Mouse (Mus musculus) monocyte, adult 5-6 weeks (primary cell): ENCODE results near the gene Vps54. TPM values are rescaled to one million over a fixed set of nuclear protein-coding genes. Genes with fewer than 3 reads are reported as not detected.
"Not testable (repeated sequence)": the region's sequence is repeated elsewhere in the genome, so short reads cannot be mapped to it uniquely, and the experiment has no call there.

Experiments used
- ATAC-seq: fragments of 153-309, 156-312 bp; replicated peaks from 2 replicates; pipeline ENCODE4 v1.8.0; 2017; ENCODE audit warnings: mild to moderate bottlenecking; ENCODE audit not compliant: low TSS enrichment, insufficient number of reproducible peaks, severe bottlenecking, poor library complexity, low FRiP score
- total RNA-seq: library from RNA; stranded (forward); fragments of 200-1000, 200-491, 200-594 nt; gene quantifications from 3 replicates; pipeline ENCODE4 v1.2.3, GENCODE M21; 2017

Gene Vps54
- total RNA-seq, result 93.6 to 161 TPM (median 107 TPM) in 3 replicates

- ATAC-seq, result peak; percentile 33; the same call in 1 of the 2 replicates
These were observed at the start of gene Vps54 for GRCm38 (mm10) chr11:21239021-21239661. Vps54 (plus strand) TSS chr11:21239281.

GRCm38 (mm10) chr11:21191821-21192220, 47.3 kb upstream of the Vps54 start:
- ATAC-seq, result not testable (repeated sequence)

- no peak for ATAC-seq
These were observed 44.2 kb upstream of the Vps54 start for GRCm38 (mm10) chr11:21194851-21195250.

GRCm38 (mm10) chr11:21209046-21209445, 30.0 kb upstream of the Vps54 start:
- no peak for ATAC-seq

- ATAC-seq, result not testable (repeated sequence)
These were observed 29.4 kb upstream of the Vps54 start for GRCm38 (mm10) chr11:21209701-21210100.

GRCm38 (mm10) chr11:21217419-21217818, 21.7 kb upstream of the Vps54 start:
- ATAC-seq, result no peak

- ATAC-seq, result no peak
These were observed 19.8 kb upstream of the Vps54 start for GRCm38 (mm10) chr11:21219281-21219680.

GRCm38 (mm10) chr11:21219851-21220587, 19.1 kb upstream of the Vps54 start:
- ATAC-seq, result no peak

- no peak; the same call in 1 of the 2 replicates for ATAC-seq
These were observed 18.3 kb upstream of the Vps54 start for GRCm38 (mm10) chr11:21220754-21221153.

- ATAC-seq, result no peak
These were observed 17.7 kb upstream of the Vps54 start for GRCm38 (mm10) chr11:21221396-21221795.

GRCm38 (mm10) chr11:21222606-21223207, 16.4 kb upstream of the Vps54 start:
- peak; percentile 46; the same call in 1 of the 2 replicates for ATAC-seq

- ATAC-seq, result peak; percentile 67
These were observed 15.5 kb upstream of the Vps54 start for GRCm38 (mm10) chr11:21223539-21223938.

GRCm38 (mm10) chr11:21224041-21224440, 15.0 kb upstream of the Vps54 start:
- ATAC-seq, result no peak

- ATAC-seq, result peak; percentile 47; the same call in 1 of the 2 replicates
These were observed 14.6 kb upstream of the Vps54 start for GRCm38 (mm10) chr11:21224446-21224845.

- 0 out of 2 replicates have a peak, but pooled peaks have one; percentile 20 for ATAC-seq
These were observed 14.1 kb upstream of the Vps54 start for GRCm38 (mm10) chr11:21224983-21225382.

- ATAC-seq, result no peak
These were observed 3.7 kb upstream of the Vps54 start for GRCm38 (mm10) chr11:21235381-21235780.

- ATAC-seq, result no peak
These were observed 3.3 kb upstream of the Vps54 start for GRCm38 (mm10) chr11:21235821-21236220.

GRCm38 (mm10) chr11:21236996-21237395, 2.1 kb upstream of the Vps54 start:
- ATAC-seq, result no peak

GRCm38 (mm10) chr11:21237474-21238278, 1.4 kb upstream of the Vps54 start:
- ATAC-seq, result no peak
